Mouse (Mus musculus) right cerebral cortex, adult 18-20 months (tissue): ENCODE data around the gene Mrpl52.

Source experiments
- DNase-seq: peaks from one replicate; pipeline ENCODE4 v3.0.0; 2022; ENCODE audit warnings: mixed read lengths

Gene Mrpl52

GRCm38 (mm10) chr14:54426689-54427398, at the start of gene Mrpl52:
Gene Mrpl52, plus strand, starts transcription at chr14:54426909.
- DNase-seq = peak; percentile 92

DNA sequence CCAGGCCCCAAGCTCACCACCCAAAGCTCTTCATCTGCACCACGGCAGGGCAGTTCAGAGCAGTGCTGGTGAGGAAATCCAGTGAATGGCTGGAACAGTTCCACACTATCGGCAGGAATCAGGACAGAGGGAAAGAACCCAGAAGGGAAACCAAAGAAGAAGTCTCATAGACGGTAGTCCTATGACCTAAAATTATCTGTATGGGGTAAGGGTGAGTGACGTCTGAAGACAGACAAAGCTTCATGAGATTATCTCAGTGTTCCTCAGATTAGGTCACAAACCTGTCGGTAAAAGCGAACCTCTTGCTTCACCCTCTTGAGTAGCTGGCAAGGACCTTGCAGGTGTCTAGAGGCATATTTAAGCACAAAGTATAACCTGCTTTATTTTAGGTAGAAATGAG, 49.5 kb upstream of the Mrpl52 start:
- DNase-seq = no peak

- no peak for DNase-seq
Measured at GRCm38 (mm10) chr14:54379571-54379970, 47.1 kb upstream of the Mrpl52 start.

- DNase-seq = no peak
Measured at GRCm38 (mm10) chr14:54380616-54381015, 46.1 kb upstream of the Mrpl52 start.

DNA sequence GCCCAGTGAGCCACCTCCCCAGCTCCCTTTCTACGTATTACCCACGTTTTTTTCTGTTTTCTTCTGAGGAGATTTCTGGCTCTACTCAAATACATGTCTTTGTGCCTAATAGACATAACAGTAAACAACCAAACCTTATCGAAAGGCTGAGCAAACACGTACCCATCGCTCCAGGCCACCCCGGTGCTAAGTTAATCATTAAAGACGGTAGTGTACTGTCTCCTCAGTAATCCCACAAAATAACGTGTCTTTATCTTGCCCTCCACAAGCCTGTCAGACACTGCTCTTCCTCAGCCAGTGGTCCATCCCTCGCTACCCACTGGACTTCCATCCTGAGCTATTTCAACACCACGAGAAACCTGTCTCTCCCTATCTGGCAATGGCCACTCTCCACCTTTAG, 44.9 kb upstream of the Mrpl52 start:
- no peak for DNase-seq

GRCm38 (mm10) chr14:54382641-54383040, 44.1 kb upstream of the Mrpl52 start:
- DNase-seq = no peak

DNA sequence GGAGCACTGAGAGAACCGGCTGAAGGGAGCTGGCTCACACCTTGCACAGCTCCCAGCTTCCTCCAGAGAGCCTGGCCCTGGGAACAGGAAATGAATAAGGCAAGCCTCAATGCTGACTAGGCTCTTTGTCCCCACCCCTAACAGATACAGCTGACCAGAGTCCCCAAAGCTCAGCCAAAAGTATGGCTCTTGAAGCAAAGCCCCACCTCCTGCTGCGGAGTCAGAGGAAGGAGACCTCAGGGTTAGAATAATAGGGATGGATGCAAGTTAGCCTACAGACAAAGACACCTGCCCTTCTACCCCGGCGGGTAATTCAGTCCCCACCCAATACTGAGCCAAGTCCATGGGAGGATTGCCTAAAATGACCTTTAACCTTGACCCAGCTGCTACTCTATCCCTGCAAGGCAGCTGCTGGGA, 43.3 kb upstream of the Mrpl52 start:
- DNase-seq = no peak

DNA sequence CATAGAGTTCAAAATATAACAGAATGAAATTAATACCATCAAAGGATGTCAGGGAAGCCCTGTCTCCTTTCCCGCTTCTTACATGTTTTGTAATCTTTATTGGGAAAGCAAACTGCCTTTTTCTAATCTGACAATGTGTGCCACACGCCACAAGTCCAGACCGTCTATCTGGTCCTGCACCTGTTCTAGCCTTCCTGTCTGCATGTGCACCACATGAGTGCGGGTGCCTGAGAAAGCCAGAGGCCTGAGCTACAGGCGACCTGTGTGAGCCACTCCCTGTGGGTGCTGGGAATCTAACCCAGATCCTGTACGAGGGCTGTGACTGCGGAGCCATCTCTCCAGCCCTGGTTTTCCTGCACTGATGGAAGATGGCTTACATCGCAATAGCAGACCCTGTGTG, 42.3 kb upstream of the Mrpl52 start:
- DNase-seq = no peak

- DNase-seq = no peak
Measured at GRCm38 (mm10) chr14:54385968-54386618, 40.6 kb upstream of the Mrpl52 start.

DNA sequence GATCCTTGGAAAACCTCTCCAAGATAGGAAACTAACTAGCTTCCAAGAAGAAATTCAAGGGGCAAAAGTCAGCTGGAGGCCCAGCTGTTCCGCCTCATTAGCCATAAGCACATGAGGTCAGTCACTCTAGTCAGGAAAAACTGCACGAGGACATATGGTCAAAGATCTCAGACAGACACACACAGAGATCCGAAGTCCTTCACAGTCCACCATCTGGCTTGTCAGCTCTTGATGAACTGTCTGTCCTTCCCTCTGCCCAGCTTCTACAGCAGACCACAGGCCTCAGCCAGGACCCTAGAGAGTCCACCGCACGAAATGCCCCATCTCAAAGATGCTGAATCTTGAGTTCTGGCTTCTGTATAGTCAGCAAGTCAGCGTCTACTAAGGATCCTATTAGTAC, 39.2 kb upstream of the Mrpl52 start:
- DNase-seq = no peak

- no peak for DNase-seq
Measured at GRCm38 (mm10) chr14:54390843-54391242, 35.9 kb upstream of the Mrpl52 start.

DNA sequence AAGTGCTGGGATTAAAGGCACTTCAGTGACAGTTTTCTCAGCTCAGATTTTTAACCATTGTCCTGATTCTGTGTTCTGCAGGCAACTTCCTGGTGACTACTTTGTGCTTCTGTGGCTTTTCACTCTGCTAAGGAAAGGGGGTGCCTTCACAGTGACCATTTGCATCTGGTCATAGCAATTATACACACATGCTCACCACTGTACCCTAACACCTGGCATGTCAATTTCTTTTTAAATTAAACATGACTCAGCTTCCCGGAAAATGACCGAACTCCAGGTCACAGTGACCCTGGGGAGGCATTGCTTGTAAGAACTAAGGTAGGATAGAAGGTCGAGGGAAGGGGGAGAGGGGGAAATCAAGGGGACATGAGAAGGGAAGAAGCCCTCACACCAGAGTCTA, 32.9 kb upstream of the Mrpl52 start:
- DNase-seq = no peak

- no peak for DNase-seq
Measured at GRCm38 (mm10) chr14:54394309-54394708, 32.4 kb upstream of the Mrpl52 start.

GRCm38 (mm10) chr14:54396685-54397084, 30.0 kb upstream of the Mrpl52 start:
- no peak for DNase-seq

DNA sequence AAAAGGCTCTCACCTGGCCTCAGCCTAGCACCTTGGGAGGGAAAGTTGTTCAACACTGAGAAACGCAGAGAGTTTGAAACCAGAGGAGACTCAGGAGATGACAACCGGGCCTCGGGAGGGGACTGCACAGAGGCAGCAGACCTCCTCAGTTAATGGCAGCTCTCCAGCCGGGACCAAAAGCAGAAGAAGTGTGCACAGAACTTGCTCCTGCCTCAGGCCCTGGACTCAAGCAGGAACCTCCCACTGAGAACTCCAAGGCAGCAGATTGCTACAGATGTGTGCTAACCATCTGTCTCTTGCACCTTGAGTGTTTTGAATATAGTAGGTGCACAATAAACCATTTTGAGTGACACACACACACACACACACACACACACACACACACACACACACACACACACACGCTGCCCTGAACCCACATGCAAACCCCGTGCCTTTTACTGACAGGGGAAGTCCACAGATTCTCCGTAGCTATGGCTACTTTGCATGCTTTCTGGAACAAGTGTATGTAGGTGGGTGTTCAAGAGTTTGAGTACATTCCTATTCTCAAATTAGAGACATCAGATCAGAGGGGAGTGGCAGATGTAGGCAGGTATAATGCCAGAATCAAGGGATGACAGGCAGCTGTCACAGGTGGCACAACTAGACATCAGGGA, 28.7 kb upstream of the Mrpl52 start:
- DNase-seq = no peak

- DNase-seq = no peak
Measured at GRCm38 (mm10) chr14:54398528-54398916, 28.2 kb upstream of the Mrpl52 start.

GRCm38 (mm10) chr14:54398921-54399382, 27.8 kb upstream of the Mrpl52 start:
- no peak for DNase-seq

GRCm38 (mm10) chr14:54401723-54402122, 25.0 kb upstream of the Mrpl52 start:
- DNase-seq = no peak

GRCm38 (mm10) chr14:54408336-54409056, 18.2 kb upstream of the Mrpl52 start:
- no peak for DNase-seq

- DNase-seq = no peak
Measured at GRCm38 (mm10) chr14:54409057-54409645, 17.6 kb upstream of the Mrpl52 start.

DNA sequence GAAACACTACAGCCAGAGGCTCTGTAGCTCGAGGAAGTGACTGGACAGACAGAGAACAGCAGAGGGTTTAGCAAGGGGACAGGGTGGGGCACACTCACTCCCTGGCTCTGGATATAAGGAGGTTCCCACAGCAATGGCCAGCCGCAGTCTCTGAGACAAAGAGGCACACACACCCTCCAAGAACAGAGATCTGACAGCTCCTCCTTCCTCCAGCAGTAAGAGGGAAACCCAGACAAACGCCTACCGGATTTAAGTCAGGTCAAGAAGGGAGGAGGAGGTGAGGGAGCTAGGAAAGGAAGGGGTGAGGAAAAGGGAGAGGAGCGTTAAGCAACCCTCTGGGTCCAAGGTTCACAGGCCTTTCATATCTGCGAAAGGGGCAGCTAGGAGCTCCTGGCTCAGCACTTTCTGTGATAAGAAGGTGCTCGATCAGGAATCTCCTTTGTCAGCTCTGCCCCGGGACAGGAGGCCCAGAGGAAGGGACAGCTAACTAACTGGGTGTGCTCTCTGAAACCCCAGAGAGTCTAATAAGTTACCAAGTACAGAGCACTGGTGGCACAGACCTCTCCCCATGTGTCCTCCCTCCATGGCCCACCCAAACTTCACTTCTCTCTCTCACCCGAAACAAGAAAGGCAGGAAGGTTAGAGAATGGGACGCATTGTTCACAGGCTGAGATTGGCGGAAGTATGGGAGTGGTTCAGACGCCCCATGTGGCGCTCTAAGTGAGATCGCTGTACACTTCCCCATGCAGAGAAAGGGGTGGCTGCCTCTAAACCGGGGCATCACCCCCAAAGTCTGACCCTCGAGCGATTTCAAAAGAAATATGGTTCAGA, 16.5 kb upstream of the Mrpl52 start:
- no peak for DNase-seq

- no peak for DNase-seq
Measured at GRCm38 (mm10) chr14:54412000-54412576, 14.6 kb upstream of the Mrpl52 start.
